Mouse (Mus musculus) stomach, postnatal 0 days (tissue): ENCODE data around the gene Farsb. TPM values are rescaled to one million over a fixed set of nuclear protein-coding genes. Genes with fewer than 3 reads are reported as not detected.

Source experiments
- ATAC-seq: fragments of 200-750 bp; cut with Nextera tagmentation; 2 replicates; pipeline ENCODE4 v1.8.0; 2017; ENCODE audit not compliant: low FRiP score, low TSS enrichment
- DNase-seq: peaks from one replicate; pipeline ENCODE4 v3.0.0-alpha.2; 2016; ENCODE audit warnings: low spot score
- H3K27ac ChIP-seq: fragments of 300-500 bp; sonication (generic); replicated peaks from 2 replicates; pipeline ENCODE4 v1.5.1; 2014; ENCODE audit warnings: mild to moderate bottlenecking, control low read depth
- H3K27me3 ChIP-seq: fragments of 300-500 bp; sonication (generic); 2 replicates; pipeline ENCODE4 v1.6.1; 2014; ENCODE audit warnings: low read length; ENCODE audit not compliant: control insufficient read depth, insufficient read depth
- H3K36me3 ChIP-seq: fragments of 300-500 bp; sonication (generic); 2 replicates; pipeline ENCODE4 v1.6.1; 2014; ENCODE audit warnings: low read length, mixed read lengths; ENCODE audit not compliant: control insufficient read depth, insufficient read depth
- H3K4me1 ChIP-seq: fragments of 300-500 bp; sonication (generic); replicated peaks from 2 replicates; pipeline ENCODE4 v1.6.1; 2014; ENCODE audit warnings: antibody characterized with exemption; ENCODE audit not compliant: control insufficient read depth, insufficient read depth
- H3K4me2 ChIP-seq: fragments of 300-500 bp; sonication (generic); replicated peaks from 2 replicates; pipeline ENCODE4 v1.6.1; 2014; ENCODE audit warnings: low read depth, mild to moderate bottlenecking, control low read depth, moderate library complexity
- H3K4me3 ChIP-seq: fragments of 300-500 bp; sonication (generic); 2 replicates; pipeline ENCODE4 v1.5.1; 2014; ENCODE audit warnings: low read depth, low read length, control low read depth
- H3K9ac ChIP-seq: fragments of 300-500 bp; sonication (generic); 2 replicates; pipeline ENCODE4 v1.6.1; 2014; ENCODE audit warnings: mild to moderate bottlenecking, low read length, control low read depth, mixed read lengths
- H3K9me3 ChIP-seq: fragments of 300-500 bp; sonication (generic); 2 replicates; pipeline ENCODE4 v1.6.1; 2016; ENCODE audit warnings: low read length; ENCODE audit not compliant: control insufficient read depth
- CTCF ChIP-seq: IDR thresholded peaks from 2 replicates; pipeline ENCODE4 v1.5.1; 2016; ENCODE audit warnings: antibody characterized with exemption, low read depth, mild to moderate bottlenecking, moderate library complexity
- EP300 ChIP-seq: optimal IDR thresholded peaks from 2 replicates; pipeline ENCODE3; 2016; ENCODE audit warnings: antibody characterized with exemption
- WGBS: fragments of 180-500 bp; shearing (Covaris S2); extraction: QIAGEN DNeasy Blood & Tissue Kit; methylation state at CpG from one replicate; pipeline ENCODE4 v1.1.7; 2014; 5-methylcytosine and 5-hydroxymethylcytosine counted together
- polyA plus RNA-seq: library from polyadenylated mRNA; unstranded; fragments of >200 nt; fragmentation: Nextera tagmentation; extraction: Ambion mirVana; gene quantifications from 2 replicates; pipeline ENCODE4 v1.2.1, GENCODE M21; 2015

The Farsb gene
- 77.8 and 81.5 TPM in 2 replicates for polyA plus RNA-seq

GRCm38 (mm10) chr1:78488752-78489492 lies at the start of gene Farsb:
TSS of gene Farsb (minus strand) at chr1:78488897.
- Histone ChIP-seq H3K9me3 (no peaks in the 10 kb centered on the region), H3K4me3 (peak within 1 kb of the TSS; percentile 87), H3K27me3 (no peaks in the 10 kb centered on the region), H3K9ac (peak within 1 kb of the TSS; percentile 90), H3K36me3 (no peaks in the 10 kb centered on the region), H3K4me1 (no peaks in the 10 kb centered on the region; the same call in 1 of the 2 replicates), H3K4me2 (peak within 1 kb of the TSS; percentile 58), H3K27ac (peak within 1 kb of the TSS; percentile 88)
- DNase-seq: peak; percentile 92
- TF ChIP-seq CTCF (no peak), EP300 (peak; percentile 98)
- peak; percentile 96 for ATAC-seq
- under 1% methylated on average over 31 of the region's 31 CpGs for WGBS

DNA sequence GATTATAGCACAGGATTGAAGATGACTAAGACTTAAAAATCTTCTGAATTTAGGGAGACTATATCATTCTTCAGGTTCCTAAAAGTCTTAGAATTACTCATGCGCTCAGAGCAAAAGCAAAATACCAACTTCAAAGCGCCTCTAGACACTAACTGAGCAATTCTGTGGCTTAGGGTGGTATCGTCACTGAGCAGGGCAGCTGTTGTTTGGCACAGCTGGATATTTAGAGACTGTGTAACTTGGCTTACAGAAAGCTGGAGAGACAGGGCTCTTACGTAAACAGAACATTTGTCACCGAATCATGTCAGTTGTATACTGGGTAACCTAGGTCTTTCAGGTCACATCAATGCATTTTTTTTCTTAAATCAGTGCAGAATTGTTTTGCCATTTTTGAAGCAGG lies 49.7 kb upstream of the Farsb start:
- Histone ChIP-seq H3K4me1 (no peaks in the 10 kb centered on the region), H3K36me3 (no peaks in the 10 kb centered on the region), H3K27ac (no peak overlapping the region), H3K9ac (no peak overlapping the region), H3K4me2 (no peak overlapping the region), H3K9me3 (no peaks in the 10 kb centered on the region), H3K4me3 (no peak overlapping the region), H3K27me3 (no peaks in the 10 kb centered on the region)
- 46% methylated on average over 5 of the region's 5 CpGs for WGBS
- DNase-seq (no peak), ATAC-seq (no peak)
- TF ChIP-seq CTCF: no peak
- no peak for TF ChIP-seq EP300

GRCm38 (mm10) chr1:78537494-78538010 lies 48.9 kb upstream of the Farsb start:
- Histone ChIP-seq H3K27ac (no peak overlapping the region), H3K4me1 (no peaks in the 10 kb centered on the region), H3K9me3 (no peaks in the 10 kb centered on the region), H3K36me3 (no peaks in the 10 kb centered on the region), H3K9ac (peak overlapping the region; percentile 35; the same call in 1 of the 2 replicates), H3K27me3 (no peaks in the 10 kb centered on the region), H3K4me3 (peak overlapping the region; percentile 32), H3K4me2 (peak overlapping the region; percentile 56)
- ATAC-seq: peak; percentile 64
- 29% methylated on average over 16 of the region's 16 CpGs for WGBS
- DNase-seq: peak; percentile 20
- TF ChIP-seq EP300 (no peak), CTCF (no peak)

DNA sequence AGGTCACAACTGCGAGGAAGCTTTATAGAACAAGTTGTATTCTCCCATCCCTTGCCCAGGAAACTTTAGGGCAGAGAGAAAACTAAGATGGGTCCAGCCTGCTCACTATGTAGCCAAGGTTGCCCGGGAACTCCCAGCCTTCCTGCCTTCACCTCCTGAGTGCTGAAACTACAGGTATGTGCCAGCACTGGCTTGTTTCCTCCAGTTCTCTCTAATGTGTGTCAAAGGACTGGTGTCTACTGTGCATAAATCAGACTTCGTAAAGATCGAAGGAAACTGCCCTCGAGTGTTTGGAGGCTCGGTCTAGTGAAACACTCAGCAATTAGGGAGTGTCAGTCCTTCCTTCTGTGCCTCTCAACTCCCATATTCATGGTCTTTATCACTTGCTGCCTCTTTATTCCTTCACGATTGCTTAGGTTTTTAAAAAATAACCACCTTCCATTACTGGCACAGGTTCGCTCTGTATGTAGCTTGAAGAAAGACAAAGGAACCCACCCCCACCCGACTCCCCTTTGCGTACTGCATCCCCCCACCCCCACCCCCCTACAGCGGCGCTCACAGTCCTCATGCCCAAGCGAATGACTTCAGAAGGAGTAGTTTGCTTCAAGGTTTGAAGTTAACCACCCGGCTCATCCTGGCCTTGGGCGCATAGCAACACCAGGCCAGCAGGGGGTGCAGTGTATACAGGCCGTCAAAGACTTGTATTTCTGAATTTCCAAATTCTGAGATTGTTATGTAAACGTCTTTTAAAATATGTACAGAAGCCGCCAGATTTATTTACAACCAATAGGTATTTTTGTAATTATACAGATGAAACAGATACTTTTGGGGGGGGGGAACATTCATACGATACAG lies 47.8 kb upstream of the Farsb start:
- Histone ChIP-seq H3K4me2 (peak overlapping the region; percentile 56), H3K9me3 (no peaks in the 10 kb centered on the region), H3K27ac (no peak overlapping the region), H3K27me3 (no peaks in the 10 kb centered on the region), H3K4me3 (peak overlapping the region; percentile 32; the same call in 1 of the 2 replicates), H3K36me3 (no peaks in the 10 kb centered on the region), H3K9ac (no peak overlapping the region), H3K4me1 (no peaks in the 10 kb centered on the region)
- peak; percentile 79 for DNase-seq
- WGBS: 29% methylated on average over 19 of the region's 19 CpGs
- TF ChIP-seq CTCF (peak; percentile 85), EP300 (no peak)
- ATAC-seq: peak; percentile 74; the same call in 1 of the 2 replicates

- Histone ChIP-seq H3K4me2 (no peak overlapping the region), H3K27ac (no peak overlapping the region), H3K9me3 (no peaks in the 10 kb centered on the region), H3K9ac (no peak overlapping the region), H3K4me1 (no peaks in the 10 kb centered on the region), H3K36me3 (no peaks in the 10 kb centered on the region), H3K27me3 (no peaks in the 10 kb centered on the region), H3K4me3 (no peak overlapping the region)
- ATAC-seq (no peak), DNase-seq (no peak)
- 85% methylated on average over 9 of the region's 9 CpGs for WGBS
- TF ChIP-seq EP300: no peak
- no peak for TF ChIP-seq CTCF
Observed at GRCm38 (mm10) chr1:78534428-78535150, 45.9 kb upstream of the Farsb start.
